Mouse (Mus musculus): ENCODE data around the gene Nkx3-2.

The Nkx3-2 gene

GRCm38 (mm10) chr5:41763731-41764721 is at the start of gene Nkx3-2:
Gene Nkx3-2, minus strand, starts transcription at chr5:41764501.
- DNase-seq (ENCODE audit: extremely low read depth, low read depth), result no peak

- DNase-seq (ENCODE audit: extremely low read depth, low read depth), result no peak
Observed at GRCm38 (mm10) chr5:41812516-41812915, 48.2 kb upstream of the Nkx3-2 start.

GRCm38 (mm10) chr5:41811279-41811678 is 47.0 kb upstream of the Nkx3-2 start:
- peak; percentile 48 for DNase-seq (ENCODE audit: extremely low read depth, low read depth)

- no peak for DNase-seq (ENCODE audit: extremely low read depth, low read depth)
Observed at GRCm38 (mm10) chr5:41807383-41807782, 43.1 kb upstream of the Nkx3-2 start.

GRCm38 (mm10) chr5:41806176-41806575 is 41.9 kb upstream of the Nkx3-2 start:
- peak; percentile 38 for DNase-seq (ENCODE audit: extremely low read depth, low read depth)

GRCm38 (mm10) chr5:41805085-41805484 is 40.8 kb upstream of the Nkx3-2 start:
- no peak for DNase-seq (ENCODE audit: extremely low read depth, low read depth)

GRCm38 (mm10) chr5:41804643-41805042 is 40.3 kb upstream of the Nkx3-2 start:
- no peak for DNase-seq (ENCODE audit: extremely low read depth, low read depth)

GRCm38 (mm10) chr5:41801622-41802021 is 37.3 kb upstream of the Nkx3-2 start:
- DNase-seq (ENCODE audit: extremely low read depth, low read depth), result no peak

GRCm38 (mm10) chr5:41794434-41794833 is 30.1 kb upstream of the Nkx3-2 start:
- DNase-seq (ENCODE audit: extremely low read depth, low read depth), result no peak

GRCm38 (mm10) chr5:41790517-41790916 is 26.2 kb upstream of the Nkx3-2 start:
- no peak for DNase-seq (ENCODE audit: extremely low read depth, low read depth)

GRCm38 (mm10) chr5:41788877-41789276 is 24.6 kb upstream of the Nkx3-2 start:
- no peak for DNase-seq (ENCODE audit: extremely low read depth, low read depth)

GRCm38 (mm10) chr5:41781890-41782289 is 17.6 kb upstream of the Nkx3-2 start:
- no peak for DNase-seq (ENCODE audit: extremely low read depth, low read depth)

GRCm38 (mm10) chr5:41780026-41780425 is 15.7 kb upstream of the Nkx3-2 start:
- no peak for DNase-seq (ENCODE audit: extremely low read depth, low read depth)

- DNase-seq (ENCODE audit: extremely low read depth, low read depth), result no peak
Observed at GRCm38 (mm10) chr5:41775728-41776127, 11.4 kb upstream of the Nkx3-2 start.

GRCm38 (mm10) chr5:41775273-41775672 is 11.0 kb upstream of the Nkx3-2 start:
- no peak for DNase-seq (ENCODE audit: extremely low read depth, low read depth)

GRCm38 (mm10) chr5:41768382-41769040 is 4.2 kb upstream of the Nkx3-2 start:
- peak; percentile 77 for DNase-seq (ENCODE audit: extremely low read depth, low read depth)

- DNase-seq (ENCODE audit: extremely low read depth, low read depth), result no peak
Observed at GRCm38 (mm10) chr5:41767296-41768200, 3.2 kb upstream of the Nkx3-2 start.

GRCm38 (mm10) chr5:41766406-41767010 is 2.2 kb upstream of the Nkx3-2 start:
- no peak for DNase-seq (ENCODE audit: extremely low read depth, low read depth)

- DNase-seq (ENCODE audit: extremely low read depth, low read depth), result no peak
Observed at GRCm38 (mm10) chr5:41765626-41766405, 1.5 kb upstream of the Nkx3-2 start.

Data from MEL-GATA-1-ER (cell line).